Mouse (Mus musculus) heart, embryonic 15.5 days (tissue): ENCODE results near the gene Fkbp3. TPM values are rescaled to one million over a fixed set of nuclear protein-coding genes. Genes with fewer than 3 reads are reported as not detected.
"Not testable (repeated sequence)": the region's sequence is repeated elsewhere in the genome, so short reads cannot be mapped to it uniquely, and the experiment has no call there.

Source experiments
- ATAC-seq: fragments of 200-750 bp; cut with Nextera tagmentation; replicated peaks from 2 replicates; pipeline ENCODE4 v1.8.0; 2017; ENCODE audit warnings: low read depth, moderate TSS enrichment; ENCODE audit not compliant: insufficient number of reproducible peaks, insufficient read depth, low FRiP score
- H3K27ac ChIP-seq: fragments of 300-500 bp; sonication (generic); 2 replicates; pipeline ENCODE4 v1.5.1; 2015; ENCODE audit warnings: mild to moderate bottlenecking, inconsistent platforms
- H3K27me3 ChIP-seq: fragments of 300-500 bp; sonication (generic); 2 replicates; pipeline ENCODE4 v1.6.1; 2015; ENCODE audit warnings: inconsistent platforms
- H3K36me3 ChIP-seq: fragments of 300-500 bp; sonication (generic); 2 replicates; pipeline ENCODE4 v1.6.1; 2015; ENCODE audit warnings: mild to moderate bottlenecking, inconsistent platforms
- H3K4me1 ChIP-seq: fragments of 300-500 bp; sonication (generic); replicated peaks from 2 replicates; pipeline ENCODE4 v1.6.1; 2015; ENCODE audit warnings: inconsistent platforms
- H3K4me2 ChIP-seq: fragments of 300-500 bp; sonication (generic); 2 replicates; pipeline ENCODE4 v1.6.1; 2015; ENCODE audit warnings: inconsistent platforms, mild to moderate bottlenecking, moderate library complexity
- H3K4me3 ChIP-seq: fragments of 300-500 bp; sonication (generic); 2 replicates; pipeline ENCODE4 v1.5.1; 2015; ENCODE audit warnings: mild to moderate bottlenecking, inconsistent platforms
- H3K9ac ChIP-seq: fragments of 300-500 bp; sonication (generic); 2 replicates; pipeline ENCODE4 v1.6.1; 2015; ENCODE audit warnings: mild to moderate bottlenecking, inconsistent platforms
- H3K9me3 ChIP-seq: fragments of 300-500 bp; sonication (generic); replicated peaks from 2 replicates; pipeline ENCODE4 v1.6.1; 2016; ENCODE audit warnings: inconsistent platforms
- WGBS: fragments of 180-500 bp; shearing (Covaris S2); methylation state at CpG from one replicate; pipeline ENCODE4 v1.1.7; 2015; ENCODE audit warnings: mixed read lengths; 5-methylcytosine and 5-hydroxymethylcytosine counted together
- polyA plus RNA-seq: library from polyadenylated mRNA; unstranded; fragments of >200 nt; fragmentation: Nextera tagmentation; extraction: Ambion mirVana; gene quantifications from 2 replicates; pipeline ENCODE4 v1.2.1, GENCODE M21; 2015

Gene Fkbp3
- polyA plus RNA-seq = 404 and 579 TPM in 2 replicates

DNA sequence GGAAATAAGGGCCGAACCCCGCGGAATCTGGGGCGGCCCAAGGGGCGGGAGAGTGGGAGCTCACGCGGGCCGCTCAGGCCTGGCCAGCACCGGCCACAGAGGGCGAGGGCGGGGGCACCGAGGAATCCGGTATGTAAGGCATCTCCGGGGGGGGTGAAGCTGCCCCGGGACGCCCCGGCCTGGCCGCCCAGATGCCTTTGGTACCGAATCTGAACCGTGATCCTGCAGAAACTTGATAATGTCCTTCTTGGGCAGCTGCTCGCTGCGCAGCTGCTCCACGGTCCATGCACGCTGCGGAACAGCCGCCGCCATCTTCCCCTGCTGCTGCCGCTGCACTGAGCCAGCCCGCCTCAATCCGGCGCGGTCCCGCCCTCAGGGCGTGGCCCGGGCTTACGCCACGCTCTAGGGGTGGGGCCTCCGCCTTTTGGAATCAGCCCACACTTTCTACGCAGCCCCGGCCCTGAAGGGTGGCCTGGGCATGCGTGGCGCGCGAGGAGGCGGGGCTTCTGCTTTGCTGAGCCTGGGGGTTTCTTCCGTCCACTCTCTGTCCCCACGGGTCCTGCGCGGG, at the start of gene Fkbp3:
Gene Fkbp3 (minus strand): TSS at position 397 of the 568 bp plus-strand sequence.
- WGBS = under 1% methylated on average over 49 of the region's 49 CpGs
- peak within 1 kb of the TSS; percentile 75 for H3K4me2 ChIP-seq
- H3K36me3 ChIP-seq = peaks cover 8% of the 10 kb centered on the region; the same call in 1 of the 2 replicates
- ATAC-seq = peak; percentile 99
- H3K4me3 ChIP-seq = peak within 1 kb of the TSS; percentile 88
- no peaks in the 10 kb centered on the region for H3K27me3 ChIP-seq
- peak within 1 kb of the TSS; percentile 94 for H3K9ac ChIP-seq
- H3K9me3 ChIP-seq = no peaks in the 10 kb centered on the region
- H3K4me1 ChIP-seq = peaks cover 28% of the 10 kb centered on the region
- peak within 1 kb of the TSS; percentile 98 for H3K27ac ChIP-seq

- Histone ChIP-seq H3K4me3 (no peak overlapping the region), H3K4me1 (no peaks in the 10 kb centered on the region), H3K4me2 (no peak overlapping the region), H3K27ac (no peak overlapping the region), H3K27me3 (no peaks in the 10 kb centered on the region), H3K36me3 (peaks cover 33% of the 10 kb centered on the region), H3K9ac (no peak overlapping the region), H3K9me3 (no peaks in the 10 kb centered on the region)
- WGBS = 90% methylated on average over 5 of the region's 5 CpGs
- no peak for ATAC-seq
These were observed 45.6 kb upstream of the Fkbp3 start for GRCm38 (mm10) chr12:65119451-65119850.

GRCm38 (mm10) chr12:65118968-65119367, 45.2 kb upstream of the Fkbp3 start:
- Histone ChIP-seq H3K9me3 (no peaks in the 10 kb centered on the region), H3K9ac (no peak overlapping the region), H3K4me2 (no peak overlapping the region), H3K36me3 (peaks cover 33% of the 10 kb centered on the region), H3K27me3 (no peaks in the 10 kb centered on the region), H3K4me3 (no peak overlapping the region), H3K27ac (no peak overlapping the region), H3K4me1 (no peaks in the 10 kb centered on the region)
- 85% methylated on average over 7 of the region's 7 CpGs for WGBS
- no peak for ATAC-seq

DNA sequence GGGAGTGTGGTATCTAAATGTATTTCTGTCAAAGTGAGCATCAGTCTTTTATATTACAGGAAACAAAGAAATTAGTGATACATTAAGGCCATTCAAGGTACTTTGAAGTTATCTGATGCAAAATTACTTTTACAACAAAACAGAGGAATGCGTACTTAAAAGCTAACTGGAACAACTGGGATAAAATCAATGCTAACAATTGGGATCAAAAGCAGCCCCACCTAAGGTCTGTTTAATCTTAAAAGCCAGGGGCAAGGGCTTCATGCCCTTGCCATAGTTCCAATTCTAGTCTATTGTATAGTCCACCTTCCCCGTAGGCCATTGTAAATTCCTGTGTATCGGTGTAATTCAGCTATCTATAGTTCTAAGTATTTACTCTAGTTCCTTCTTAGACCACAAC, 41.2 kb upstream of the Fkbp3 start:
- not testable (repeated sequence) for ATAC-seq, H3K4me3 ChIP-seq, H3K9ac ChIP-seq, H3K27me3 ChIP-seq, H3K4me1 ChIP-seq, H3K36me3 ChIP-seq, H3K9me3 ChIP-seq, H3K4me2 ChIP-seq, H3K27ac ChIP-seq
- WGBS = 65% methylated on average over 3 of the region's 3 CpGs

- Histone ChIP-seq H3K9me3 (no peaks in the 10 kb centered on the region), H3K27ac (no peak overlapping the region), H3K36me3 (peaks cover 4% of the 10 kb centered on the region), H3K9ac (no peak overlapping the region), H3K4me2 (no peak overlapping the region), H3K4me1 (no peaks in the 10 kb centered on the region), H3K27me3 (no peaks in the 10 kb centered on the region), H3K4me3 (no peak overlapping the region)
- 83% methylated on average over 4 of the region's 4 CpGs for WGBS
- ATAC-seq = no peak
These were observed 40.1 kb upstream of the Fkbp3 start for GRCm38 (mm10) chr12:65113925-65114324.

DNA sequence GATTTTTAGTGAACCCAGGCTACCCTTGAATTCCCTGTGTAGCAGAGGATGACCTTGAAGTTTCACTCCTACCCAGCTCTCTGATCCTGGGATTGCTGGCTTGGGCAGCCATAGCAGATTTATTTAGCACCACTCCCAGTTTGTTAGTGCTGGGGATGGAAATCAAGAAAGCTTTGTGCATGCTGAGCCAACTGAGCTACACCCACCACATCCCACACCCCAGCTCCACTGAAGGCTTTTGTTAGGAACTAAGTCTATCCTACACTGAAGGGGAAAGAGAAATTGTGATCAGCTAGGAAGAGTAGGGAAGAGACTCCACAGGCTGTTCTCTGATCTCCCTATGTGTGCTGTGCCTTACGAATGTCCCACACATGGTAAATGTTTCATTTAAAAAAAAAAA, 39.0 kb upstream of the Fkbp3 start:
- Histone ChIP-seq H3K4me3 (no peak overlapping the region), H3K27me3 (no peaks in the 10 kb centered on the region), H3K27ac (no peak overlapping the region), H3K36me3 (peaks cover 7% of the 10 kb centered on the region), H3K9me3 (no peaks in the 10 kb centered on the region), H3K4me1 (no peaks in the 10 kb centered on the region), H3K4me2 (no peak overlapping the region), H3K9ac (no peak overlapping the region)
- 94% methylated on average over 1 of the region's 1 CpGs for WGBS
- no peak for ATAC-seq

- Histone ChIP-seq H3K9ac (no peak overlapping the region), H3K27me3 (no peaks in the 10 kb centered on the region), H3K36me3 (peaks cover 5% of the 10 kb centered on the region), H3K27ac (no peak overlapping the region), H3K4me1 (no peaks in the 10 kb centered on the region), H3K9me3 (no peaks in the 10 kb centered on the region), H3K4me2 (no peak overlapping the region), H3K4me3 (no peak overlapping the region)
- WGBS = 83% methylated on average over 3 of the region's 3 CpGs
- ATAC-seq = no peak
These were observed 37.7 kb upstream of the Fkbp3 start for GRCm38 (mm10) chr12:65111503-65111902.

- Histone ChIP-seq H3K36me3 (peaks cover 24% of the 10 kb centered on the region), H3K9ac (no peak overlapping the region), H3K4me3 (no peak overlapping the region), H3K27me3 (no peaks in the 10 kb centered on the region), H3K9me3 (no peaks in the 10 kb centered on the region), H3K4me2 (no peak overlapping the region), H3K27ac (no peak overlapping the region), H3K4me1 (no peaks in the 10 kb centered on the region)
- no peak for ATAC-seq
- 74% methylated on average over 1 of the region's 1 CpGs for WGBS
These were observed 34.9 kb upstream of the Fkbp3 start for GRCm38 (mm10) chr12:65108746-65109145.

DNA sequence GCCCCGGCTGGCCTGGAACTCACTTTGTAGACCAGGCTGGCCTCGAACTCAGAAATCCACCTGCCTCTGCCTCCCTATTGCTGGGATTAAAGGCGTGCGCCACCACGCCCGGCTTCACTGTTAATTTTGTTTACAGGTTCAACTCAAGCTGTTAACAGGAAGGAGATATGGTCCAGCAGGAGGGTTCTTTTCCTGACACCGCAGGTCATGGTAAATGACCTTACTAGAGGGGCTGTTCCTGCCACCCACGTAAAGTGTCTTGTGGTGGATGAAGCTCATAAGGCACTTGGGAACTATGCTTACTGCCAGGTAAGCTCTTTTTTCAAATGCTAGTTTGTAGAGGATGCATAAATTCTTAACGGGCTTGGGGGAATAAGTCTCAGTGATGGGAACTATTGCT, 3.1 kb upstream of the Fkbp3 start:
- 72% methylated on average over 9 of the region's 9 CpGs for WGBS
- H3K4me3 ChIP-seq = peak overlapping the region; percentile 88
- H3K4me1 ChIP-seq = peaks cover 19% of the 10 kb centered on the region

GRCm38 (mm10) chr12:65075733-65076310, 2.0 kb upstream of the Fkbp3 start:
- peak overlapping the region; percentile 94 for H3K9ac ChIP-seq
- peak overlapping the region; percentile 88 for H3K4me3 ChIP-seq
- WGBS = under 1% methylated on average over 41 of the region's 41 CpGs
- ATAC-seq = 0 out of 2 replicates have a peak, but pooled peaks have one; percentile 1
- no peaks in the 10 kb centered on the region for H3K27me3 ChIP-seq
- peak overlapping the region; percentile 75 for H3K4me2 ChIP-seq
- peaks cover 19% of the 10 kb centered on the region for H3K4me1 ChIP-seq
- peaks cover 3% of the 10 kb centered on the region; the same call in 1 of the 2 replicates for H3K36me3 ChIP-seq
- H3K9me3 ChIP-seq = no peaks in the 10 kb centered on the region
- H3K27ac ChIP-seq = peak overlapping the region; percentile 98

More for the DNA sequence above, 3.1 kb upstream of the Fkbp3 start:
- Histone ChIP-seq H3K36me3 (peaks cover 3% of the 10 kb centered on the region; the same call in 1 of the 2 replicates), H3K4me2 (peak overlapping the region; percentile 75), H3K9ac (no peak overlapping the region; the same call in 1 of the 2 replicates), H3K9me3 (no peaks in the 10 kb centered on the region), H3K27me3 (no peaks in the 10 kb centered on the region), H3K27ac (no peak overlapping the region)
- ATAC-seq = no peak

DNA sequence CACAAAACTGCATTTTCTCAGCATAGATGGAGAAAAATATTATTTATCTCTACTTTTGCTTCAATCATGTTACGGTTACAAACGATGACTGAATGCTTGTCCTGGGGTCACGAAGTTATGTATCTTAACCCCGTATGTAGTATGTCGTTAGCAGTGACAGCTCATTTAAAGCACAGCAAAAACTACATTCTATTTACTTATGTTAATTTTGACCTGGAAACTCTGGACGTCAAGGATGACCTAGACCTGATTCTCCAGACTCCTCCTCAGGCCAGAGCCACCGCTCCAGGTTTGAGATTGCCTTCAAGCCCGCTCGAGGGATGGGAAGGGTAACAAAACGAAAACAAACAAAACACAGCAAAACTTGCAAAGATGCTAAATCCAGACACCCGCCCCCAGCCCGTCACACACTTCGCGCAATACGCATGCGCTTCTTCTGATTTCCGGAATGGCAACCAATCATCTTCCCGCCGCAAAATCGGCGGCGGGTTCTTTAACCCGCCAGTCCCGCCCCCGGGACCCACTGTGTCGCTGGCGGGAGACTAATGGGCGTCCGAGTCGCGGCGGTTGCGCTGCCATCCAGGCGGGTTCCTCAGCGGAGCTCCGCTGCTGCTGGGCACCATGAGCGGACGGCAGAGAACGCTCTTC, 1.4 kb upstream of the Fkbp3 start, which contains the start of gene Fancm:
Gene Fancm (plus strand): TSS at position 519 of the 648 bp plus-strand sequence.
- H3K4me2 ChIP-seq = peak within 1 kb of the TSS; percentile 75
- H3K9ac ChIP-seq = peak within 1 kb of the TSS; percentile 94
- H3K9me3 ChIP-seq = no peaks in the 10 kb centered on the region
- peak within 1 kb of the TSS; percentile 88 for H3K4me3 ChIP-seq
- H3K4me1 ChIP-seq = peaks cover 23% of the 10 kb centered on the region
- no peaks in the 10 kb centered on the region for H3K27me3 ChIP-seq
- H3K36me3 ChIP-seq = no peaks in the 10 kb centered on the region
- H3K27ac ChIP-seq = peak within 1 kb of the TSS; percentile 98
- 2% methylated on average over 39 of the region's 39 CpGs for WGBS
- peak; percentile 14 for ATAC-seq
